Mouse (Mus musculus): ENCODE measurements at regions not wholly inside any gene's neighbourhood (a gene's known extent, or its start where the extent isn't known, plus 50 kb on each side); places are given as distances from the start of the nearest gene placed in this dataset.

- Histone ChIP-seq H3K9ac (ENCODE audit: control insufficient read depth, low read depth, low read length, poor library complexity, severe bottlenecking) (no peak overlapping the region), H3K36me3 (ENCODE audit: control insufficient read depth in 1 of 2, insufficient read depth in 2 of 2, low read length in 2 of 2) (no peaks in the 10 kb centered on the region), H3K79me2 (ENCODE audit: control insufficient read depth, insufficient read depth, low read length, poor library complexity) (no peaks in the 10 kb centered on the region), H3K27ac (ENCODE audit: control insufficient read depth, low read depth, low read length) (no peak overlapping the region), H3K4me3 (ENCODE audit: control insufficient read depth in 1 of 2, insufficient read depth in 1 of 2, low read depth in 2 of 2, low read length in 2 of 2) (no peak overlapping the region), H3K9me3 (replicated peaks; ENCODE audit: insufficient read depth, low read length) (no peaks in the 10 kb centered on the region), H3K27me3 (ENCODE audit: control insufficient read depth in 1 of 2, insufficient read depth in 2 of 2, low read length in 2 of 2) (no peaks in the 10 kb centered on the region), H3K4me1 (ENCODE audit: control insufficient read depth in 1 of 2, insufficient read depth in 2 of 2, low read length in 2 of 2) (no peaks in the 10 kb centered on the region)
- DNase-seq (ENCODE audit: low read depth, low spot score) = no peak
- no peak for TF ChIP-seq KAT2A (conservative IDR thresholded peaks at IDR 0.05; ENCODE audit: low read depth, low read length)
- no peak for TF ChIP-seq POLR2A (IDR thresholded peaks at IDR 0.05; ENCODE audit: control insufficient read depth in 1 of 2, insufficient read depth in 1 of 2, low read depth in 1 of 2, low read length in 2 of 2, poor library complexity in 1 of 2)
- no peak for TF ChIP-seq POLR2AphosphoS2 (IDR thresholded peaks at IDR 0.05; ENCODE audit: low read length)
- no peak for TF ChIP-seq MAX (IDR thresholded peaks at IDR 0.05; ENCODE audit: low read length)
- no peak for TF ChIP-seq ZMIZ1 (IDR thresholded peaks at IDR 0.05; ENCODE audit: low read depth, low read length)
- no peak for TF ChIP-seq NELFE (IDR thresholded peaks at IDR 0.05; ENCODE audit: low read depth, low read length)
- TF ChIP-seq NRF1 (IDR thresholded peaks at IDR 0.05; ENCODE audit: insufficient read depth, low read depth, low read length, poor library complexity, severe bottlenecking) = no peak
- TF ChIP-seq JUND (IDR thresholded peaks at IDR 0.05; ENCODE audit: low read depth, low read length) = no peak
- no peak for TF ChIP-seq MYC (IDR thresholded peaks at IDR 0.05; ENCODE audit: low read depth, low read length)
Measured at GRCm38 (mm10) chr15:64448581-64449140, 368.8 kb upstream of the Gm21798 start.

- H3K9me3 ChIP-seq (replicated peaks; ENCODE audit: insufficient read depth, low read length) = no peaks in the 10 kb centered on the region
- no peak overlapping the region for H3K9ac ChIP-seq (ENCODE audit: control insufficient read depth, low read depth, low read length, poor library complexity, severe bottlenecking)
- no peak overlapping the region for H3K4me3 ChIP-seq (ENCODE audit: control insufficient read depth in 1 of 2, insufficient read depth in 1 of 2, low read depth in 2 of 2, low read length in 2 of 2)
- H3K27me3 ChIP-seq (ENCODE audit: control insufficient read depth in 1 of 2, insufficient read depth in 2 of 2, low read length in 2 of 2) = no peaks in the 10 kb centered on the region; a peak in 1 of 4 replicates
- H3K36me3 ChIP-seq (ENCODE audit: control insufficient read depth in 1 of 2, insufficient read depth in 2 of 2, low read length in 2 of 2) = no peaks in the 10 kb centered on the region
- DNase-seq (ENCODE audit: low read depth, low spot score) = no peak
- no peaks in the 10 kb centered on the region for H3K79me2 ChIP-seq (ENCODE audit: control insufficient read depth, insufficient read depth, low read length, poor library complexity)
- no peak overlapping the region for H3K27ac ChIP-seq (ENCODE audit: control insufficient read depth, low read depth, low read length)
- H3K4me1 ChIP-seq (ENCODE audit: control insufficient read depth in 1 of 2, insufficient read depth in 2 of 2, low read length in 2 of 2) = no peaks in the 10 kb centered on the region
- TF ChIP-seq ELF1 (IDR thresholded peaks at IDR 0.05; ENCODE audit: low read depth, low read length) = no peak
- no peak for TF ChIP-seq POLR2AphosphoS5 (IDR thresholded peaks at IDR 0.05; ENCODE audit: borderline replicate concordance, low read depth, low read length)
- no peak for TF ChIP-seq TCF12 (IDR thresholded peaks at IDR 0.05; ENCODE audit: low read depth, low read length)
- no peak for TF ChIP-seq TAL1 (IDR thresholded peaks at IDR 0.05; ENCODE audit: low read length)
- TF ChIP-seq UBTF (IDR thresholded peaks at IDR 0.05; ENCODE audit: borderline replicate concordance, insufficient read depth, low read depth, low read length) = no peak
- TF ChIP-seq NELFE (IDR thresholded peaks at IDR 0.05; ENCODE audit: low read depth, low read length) = no peak
- no peak for TF ChIP-seq EP300 (IDR thresholded peaks at IDR 0.05; ENCODE audit: low read depth in 1 of 2, low read length in 2 of 2)
- TF ChIP-seq MEF2A (IDR thresholded peaks at IDR 0.05; ENCODE audit: extremely low read depth, insufficient replicate concordance, low read depth, low read length, poor library complexity, severe bottlenecking) = no peak
- no peak for TF ChIP-seq E2F4 (IDR thresholded peaks at IDR 0.05; ENCODE audit: borderline replicate concordance, low read depth, low read length)
- no peak for TF ChIP-seq KAT2A (conservative IDR thresholded peaks at IDR 0.05; ENCODE audit: low read depth, low read length)
- no peak for TF ChIP-seq MAX (IDR thresholded peaks at IDR 0.05; ENCODE audit: low read length)
- TF ChIP-seq ZMIZ1 (IDR thresholded peaks at IDR 0.05; ENCODE audit: low read depth, low read length) = no peak
- TF ChIP-seq MAZ (IDR thresholded peaks at IDR 0.05; ENCODE audit: low read depth, low read length) = no peak
- no peak for TF ChIP-seq MYB (IDR thresholded peaks at IDR 0.05; ENCODE audit: low read depth, low read length)
- no peak for TF ChIP-seq ZKSCAN1 (IDR thresholded peaks at IDR 0.05; ENCODE audit: low read depth, low read length)
- no peak for TF ChIP-seq GABPA (IDR thresholded peaks at IDR 0.05; ENCODE audit: low read depth, low read length)
Measured at GRCm38 (mm10) chr15:64470743-64471142, 346.8 kb upstream of the Gm21798 start.

Measured in MEL (cell line).